Mouse (Mus musculus) intestine, postnatal 0 days (tissue): ENCODE measurements around the gene Traf1. TPM values are rescaled to one million over a fixed set of nuclear protein-coding genes. Genes with fewer than 3 reads are reported as not detected.

Experiments used
- ATAC-seq: fragments of 200-750 bp; cut with Nextera tagmentation; 2 replicates; pipeline ENCODE4 v1.8.0; 2017; ENCODE audit warnings: mild to moderate bottlenecking, moderate TSS enrichment, moderate library complexity
- H3K27ac ChIP-seq: fragments of 300-500 bp; sonication (generic); 2 replicates; pipeline ENCODE4 v1.5.1; 2014; ENCODE audit warnings: mild to moderate bottlenecking, low read depth, low read length, moderate library complexity
- H3K27me3 ChIP-seq: fragments of 300-500 bp; sonication (generic); replicated peaks from 2 replicates; pipeline ENCODE4 v1.6.1; 2014; ENCODE audit warnings: low read length, mixed read lengths; ENCODE audit not compliant: control insufficient read depth, insufficient read depth
- H3K36me3 ChIP-seq: fragments of 300-500 bp; sonication (generic); 2 replicates; pipeline ENCODE4 v1.6.1; 2014; ENCODE audit warnings: mild to moderate bottlenecking, moderate library complexity; ENCODE audit not compliant: control insufficient read depth, insufficient read depth
- H3K4me1 ChIP-seq: fragments of 300-500 bp; sonication (generic); replicated peaks from 2 replicates; pipeline ENCODE4 v1.6.1; 2014; ENCODE audit warnings: antibody characterized with exemption, low read length, mixed read lengths; ENCODE audit not compliant: control insufficient read depth, insufficient read depth
- H3K4me2 ChIP-seq: fragments of 300-500 bp; sonication (generic); replicated peaks from 2 replicates; pipeline ENCODE4 v1.6.1; 2014; ENCODE audit warnings: low read depth, mild to moderate bottlenecking, moderate library complexity
- H3K4me3 ChIP-seq: fragments of 300-500 bp; sonication (generic); 2 replicates; pipeline ENCODE4 v1.5.1; 2014; ENCODE audit warnings: low read depth, low read length
- H3K9ac ChIP-seq: fragments of 300-500 bp; sonication (generic); 2 replicates; pipeline ENCODE4 v1.6.1; 2014; ENCODE audit warnings: mild to moderate bottlenecking, low read depth, low read length
- H3K9me3 ChIP-seq: fragments of 300-500 bp; sonication (generic); 2 replicates; pipeline ENCODE4 v1.6.1; 2016; ENCODE audit warnings: mixed run types; ENCODE audit not compliant: control insufficient read depth
- CTCF ChIP-seq: sonication (generic); IDR thresholded peaks from 2 replicates; pipeline ENCODE4 v1.5.1; 2016; ENCODE audit warnings: low read depth, mild to moderate bottlenecking, control low read depth, antibody characterized with exemption, moderate library complexity
- WGBS: fragments of 180-500 bp; shearing (Covaris S2); extraction: QIAGEN DNeasy Blood & Tissue Kit; methylation state at CpG from one replicate; pipeline ENCODE4 v1.1.7; 2014; 5-methylcytosine and 5-hydroxymethylcytosine counted together
- polyA plus RNA-seq: library from polyadenylated mRNA; unstranded; fragments of >200 nt; fragmentation: Nextera tagmentation; extraction: Ambion mirVana; gene quantifications from 2 replicates; pipeline ENCODE4 v1.2.1, GENCODE M21; 2015

The Traf1 gene
- polyA plus RNA-seq, 1 experiment from 2014 or later, result 1.1 TPM

DNA sequence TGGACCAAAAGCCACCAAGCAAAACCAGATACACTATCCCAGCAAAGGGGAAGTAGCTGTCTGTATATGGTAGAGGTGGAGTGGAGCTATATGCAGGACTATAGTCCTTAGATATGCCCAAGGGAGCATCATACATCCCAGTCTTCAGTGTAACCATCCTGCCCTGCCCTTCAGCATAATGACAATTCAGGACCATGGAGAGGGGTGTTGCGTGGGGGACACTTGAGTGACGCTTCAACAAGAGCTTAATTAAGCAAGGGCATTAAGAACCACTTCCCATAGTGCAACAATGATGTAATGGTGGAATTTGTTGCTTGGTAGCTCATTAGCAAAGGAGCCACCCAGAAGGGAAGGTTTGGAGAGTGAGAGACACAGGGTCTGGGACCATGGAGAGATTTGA, 12.9 kb downstream of the Traf1 start:
- H3K4me1 ChIP-seq, result no peaks in the 10 kb centered on the region
- no peak overlapping the region for H3K4me2 ChIP-seq
- no peaks in the 10 kb centered on the region for H3K9me3 ChIP-seq
- ATAC-seq, result no peak
- no peaks in the 10 kb centered on the region for H3K27me3 ChIP-seq
- no peak overlapping the region for H3K9ac ChIP-seq
- H3K27ac ChIP-seq, result no peak overlapping the region
- TF ChIP-seq CTCF, result no peak
- WGBS, result 23% methylated on average over 2 of the region's 2 CpGs
- no peak overlapping the region for H3K4me3 ChIP-seq
- H3K36me3 ChIP-seq, result no peaks in the 10 kb centered on the region

DNA sequence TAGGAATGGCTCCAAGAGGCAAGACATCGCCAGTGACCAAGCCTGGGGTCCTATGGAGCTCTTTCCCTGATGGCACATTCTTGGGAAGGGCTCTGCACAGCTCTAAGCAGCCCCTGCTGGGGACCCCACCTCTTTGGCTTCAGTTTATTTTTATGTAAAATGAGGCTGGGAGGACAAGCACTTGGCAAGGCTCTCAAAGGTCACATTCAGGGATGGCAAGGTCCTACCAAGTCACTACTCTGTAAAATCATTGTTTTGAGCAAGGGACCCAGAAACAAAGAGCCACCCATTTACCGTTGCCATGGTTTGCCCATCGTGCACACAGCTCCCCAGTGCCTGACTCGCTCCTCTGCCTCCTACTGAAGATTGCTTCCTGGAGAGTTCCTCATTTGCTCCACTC, 15.5 kb downstream of the Traf1 start:
- Histone ChIP-seq H3K9me3 (no peaks in the 10 kb centered on the region), H3K4me3 (no peak overlapping the region), H3K27me3 (no peaks in the 10 kb centered on the region), H3K27ac (no peak overlapping the region), H3K4me1 (no peaks in the 10 kb centered on the region), H3K4me2 (no peak overlapping the region), H3K36me3 (no peaks in the 10 kb centered on the region), H3K9ac (no peak overlapping the region)
- ATAC-seq, result no peak
- WGBS, result 69% methylated on average over 4 of the region's 4 CpGs
- no peak for TF ChIP-seq CTCF

DNA sequence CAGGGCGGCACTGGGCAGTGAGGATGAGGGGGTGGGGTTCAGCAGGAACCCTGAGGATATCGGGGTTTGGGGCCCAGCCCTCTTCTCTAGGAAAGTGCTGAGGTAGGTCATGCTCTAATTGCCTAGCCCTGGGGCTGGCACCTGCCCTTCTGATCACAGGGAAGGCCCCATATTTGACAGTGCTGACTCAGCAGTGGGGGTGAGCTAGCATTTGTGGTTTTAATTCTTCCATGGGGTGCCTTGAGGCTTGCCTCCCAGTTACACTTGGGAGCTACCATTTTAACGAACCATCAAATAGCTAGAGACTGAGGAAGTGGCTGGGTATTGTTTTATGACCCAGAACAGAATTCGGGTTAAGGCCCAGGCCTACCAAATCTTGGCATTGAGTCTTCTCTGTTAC, 16.0 kb downstream of the Traf1 start:
- 72% methylated on average over 4 of the region's 4 CpGs for WGBS
- TF ChIP-seq CTCF, result no peak

DNA sequence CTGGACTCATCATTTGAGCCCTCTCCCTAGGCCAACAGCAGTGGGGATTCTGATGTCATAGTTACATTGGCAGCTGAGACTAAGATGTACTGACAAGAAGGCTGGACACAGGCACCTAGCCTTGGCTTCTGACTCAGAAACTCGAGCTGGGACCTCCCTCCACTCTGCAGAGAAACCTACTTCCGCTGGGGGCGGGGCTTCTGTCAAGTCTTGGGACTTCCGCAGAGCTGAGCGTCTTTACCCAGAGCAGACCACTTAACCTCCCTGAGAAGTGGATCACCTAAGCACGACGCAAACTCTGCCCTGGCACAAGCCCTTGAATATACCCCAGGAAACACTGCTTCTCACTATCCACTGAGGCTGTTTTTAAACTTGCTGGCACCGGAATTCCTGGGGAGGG, 16.8 kb downstream of the Traf1 start:
- WGBS, result 13% methylated on average over 8 of the region's 8 CpGs
- H3K9me3 ChIP-seq, result no peaks in the 10 kb centered on the region
- no peak overlapping the region for H3K9ac ChIP-seq
- no peak for TF ChIP-seq CTCF
- ATAC-seq, result peak; percentile 13; the same call in 1 of the 2 replicates
- H3K4me3 ChIP-seq, result no peak overlapping the region
- no peaks in the 10 kb centered on the region for H3K36me3 ChIP-seq
- H3K4me2 ChIP-seq, result peak overlapping the region; percentile 37; the same call in 1 of the 2 replicates
- no peak overlapping the region for H3K27ac ChIP-seq
- no peaks in the 10 kb centered on the region for H3K4me1 ChIP-seq
- H3K27me3 ChIP-seq, result no peaks in the 10 kb centered on the region

More for the DNA sequence above, 16.0 kb downstream of the Traf1 start:
- ATAC-seq, result no peak
- Histone ChIP-seq H3K36me3 (no peaks in the 10 kb centered on the region), H3K9me3 (no peaks in the 10 kb centered on the region), H3K27me3 (no peaks in the 10 kb centered on the region), H3K9ac (no peak overlapping the region), H3K4me3 (no peak overlapping the region), H3K27ac (no peak overlapping the region), H3K4me1 (no peaks in the 10 kb centered on the region), H3K4me2 (no peak overlapping the region)

DNA sequence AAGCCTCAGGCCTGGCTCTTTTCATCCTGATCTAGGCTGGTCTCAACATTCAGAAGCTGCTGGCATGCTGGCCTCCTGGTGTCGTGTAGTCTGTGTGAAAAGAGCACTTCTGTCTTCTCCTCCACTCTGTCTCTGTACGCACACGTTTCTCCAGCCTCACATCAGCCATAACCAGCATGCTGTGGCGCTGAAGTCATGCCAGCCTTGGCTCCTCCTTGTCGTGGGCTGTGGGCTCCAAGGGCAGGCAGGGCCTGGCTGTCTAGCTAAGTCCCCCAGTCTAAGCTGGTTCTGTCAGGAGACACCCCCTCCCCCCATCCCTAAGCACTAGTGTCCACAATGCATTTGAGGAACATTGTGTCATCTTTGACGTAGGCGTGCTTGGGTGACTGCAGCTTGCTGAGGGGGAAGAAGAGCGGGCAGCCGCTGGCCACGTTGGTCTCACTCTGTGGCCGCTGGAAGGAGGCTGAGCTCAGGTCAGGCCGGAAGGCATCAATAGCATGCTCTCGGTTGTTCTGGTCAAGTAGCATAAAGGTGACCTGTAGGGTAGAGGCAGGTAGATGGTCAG, 17.9 kb downstream of the Traf1 start:
- H3K9me3 ChIP-seq, result no peaks in the 10 kb centered on the region
- ATAC-seq, result no peak
- H3K27me3 ChIP-seq, result no peaks in the 10 kb centered on the region
- H3K36me3 ChIP-seq, result no peaks in the 10 kb centered on the region
- H3K4me2 ChIP-seq, result no peak overlapping the region
- no peak overlapping the region for H3K27ac ChIP-seq
- H3K4me1 ChIP-seq, result 0 out of 2 replicates have a peak, but pooled peaks cover 3% of the 10 kb centered on the region
- no peak for TF ChIP-seq CTCF
- no peak overlapping the region for H3K9ac ChIP-seq
- 87% methylated on average over 13 of the region's 13 CpGs for WGBS
- no peak overlapping the region for H3K4me3 ChIP-seq

DNA sequence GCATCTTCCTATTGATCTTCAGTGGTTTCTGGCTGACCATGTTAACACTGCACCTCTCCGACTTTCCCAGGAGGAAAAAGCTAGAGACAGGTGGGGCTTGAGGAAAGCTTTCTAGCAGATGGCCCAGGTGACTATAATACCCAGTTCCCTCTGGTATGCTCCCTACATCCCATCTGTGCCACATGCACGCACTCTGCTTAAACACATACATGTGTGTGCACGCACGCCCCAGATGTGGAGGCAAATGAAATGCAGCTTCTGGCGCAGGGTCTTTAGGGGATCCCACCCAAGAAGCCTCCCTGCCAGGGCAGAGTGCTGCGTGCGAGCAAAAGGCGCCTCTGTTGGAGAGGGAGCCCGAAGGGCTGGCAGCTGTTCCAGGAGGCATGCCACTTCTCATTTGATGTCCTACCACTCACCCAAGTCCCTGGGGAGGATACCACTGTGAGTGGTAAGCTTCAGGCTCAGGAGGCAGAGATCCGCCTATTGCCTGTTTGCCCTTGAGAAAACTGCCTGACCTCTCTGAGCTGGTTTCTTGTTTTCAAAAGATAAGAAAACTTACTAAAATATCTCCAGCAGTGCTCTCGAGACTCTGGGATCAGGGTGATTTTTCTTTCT, 20.4 kb downstream of the Traf1 start:
- no peak for TF ChIP-seq CTCF
- Histone ChIP-seq H3K36me3 (no peaks in the 10 kb centered on the region), H3K9ac (no peak overlapping the region), H3K4me1 (0 out of 2 replicates have a peak, but pooled peaks cover 3% of the 10 kb centered on the region), H3K27me3 (no peaks in the 10 kb centered on the region; the same call in 1 of the 2 replicates), H3K4me2 (no peak overlapping the region), H3K9me3 (no peaks in the 10 kb centered on the region), H3K4me3 (no peak overlapping the region), H3K27ac (no peak overlapping the region)
- no peak for ATAC-seq
- 79% methylated on average over 11 of the region's 11 CpGs for WGBS
